Mouse (Mus musculus): Measurements from ENCODE around the gene Usp5.
"Not testable (repeated sequence)": the region's sequence is repeated elsewhere in the genome, so short reads cannot be mapped to it uniquely, and the experiment has no call there.

Usp5 gene

DNA sequence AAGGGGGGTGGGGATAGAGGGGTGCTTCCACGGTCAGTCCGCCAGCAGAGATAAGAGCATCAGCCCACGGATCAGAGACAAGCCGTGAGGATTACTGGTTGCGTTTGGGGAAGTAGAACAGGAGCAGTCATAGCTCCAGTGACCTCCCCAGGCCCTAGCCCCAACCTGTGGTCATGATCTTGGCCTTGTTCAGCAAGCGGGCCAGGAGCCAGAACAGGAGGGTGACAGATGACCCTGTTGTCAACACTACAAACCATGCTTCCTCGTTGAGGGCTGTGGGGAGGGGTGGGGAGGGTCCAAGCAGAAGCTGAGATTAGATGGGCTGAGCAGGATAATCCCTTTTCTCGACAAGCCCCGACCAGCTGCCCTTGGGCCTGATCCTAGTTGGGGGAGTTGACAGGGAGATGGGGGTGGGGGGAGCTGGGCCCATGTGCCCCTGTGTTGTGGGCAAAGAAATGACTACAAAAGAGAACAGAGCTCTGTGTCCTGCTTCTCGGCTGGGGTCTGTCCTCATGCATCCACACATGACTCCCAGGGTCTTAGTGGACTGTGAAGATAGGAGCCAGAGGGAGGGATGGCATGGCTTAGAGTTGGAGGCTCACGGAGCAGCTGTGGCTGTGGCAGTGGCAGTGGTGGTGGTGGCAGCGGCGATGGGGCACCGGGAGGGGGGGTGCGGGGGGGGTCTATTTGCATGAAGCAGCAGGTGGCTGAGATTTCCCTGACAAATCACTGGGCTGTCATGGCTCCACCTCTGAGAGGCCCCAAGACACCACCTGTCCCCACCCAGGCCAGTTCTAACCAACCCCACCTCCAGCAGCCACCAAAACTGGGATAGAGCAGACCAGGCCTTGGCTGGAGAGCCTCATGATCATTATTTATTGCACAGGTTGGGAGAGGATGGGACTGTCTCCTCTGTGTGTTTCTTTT is 11.2 kb upstream of the Usp5 start, which contains the start of gene Gnb3:
Gene Gnb3, minus strand, starts transcription at position 35 of the 927 bp plus-strand sequence.
- DNase-seq (ENCODE audit: extremely low read depth, insufficient read length, low spot score): no peak

- no peak for DNase-seq (ENCODE audit: extremely low read depth, insufficient read length, low spot score)
Measured at GRCm38 (mm10) chr6:124839805-124840204, 10.5 kb upstream of the Usp5 start.

GRCm38 (mm10) chr6:124836411-124836810 is 7.1 kb upstream of the Usp5 start:
- no peak for DNase-seq (ENCODE audit: extremely low read depth, insufficient read length, low spot score)

DNA sequence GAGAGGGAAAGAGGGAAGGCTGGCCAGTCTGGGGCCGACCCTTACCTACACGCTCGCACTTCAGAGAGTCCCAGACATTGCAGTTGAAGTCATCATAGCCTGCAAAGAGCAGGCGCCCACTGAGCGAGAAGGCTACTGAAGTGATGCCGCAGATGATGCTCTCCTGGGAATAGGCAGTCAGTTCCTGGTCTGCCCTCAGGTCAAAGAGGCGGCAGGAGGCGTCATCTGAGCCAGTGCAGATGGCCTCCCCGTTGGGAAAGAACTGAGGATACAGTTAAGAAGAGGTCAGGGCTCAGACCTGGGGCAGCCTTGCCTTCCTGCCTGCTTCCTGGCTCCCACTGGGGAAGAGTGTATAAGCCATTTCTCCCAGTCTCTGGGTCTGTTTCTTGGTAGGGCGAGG is 6.2 kb upstream of the Usp5 start:
- DNase-seq (ENCODE audit: extremely low read depth, insufficient read length, low spot score): no peak

- DNase-seq (ENCODE audit: extremely low read depth, insufficient read length, low spot score): no peak
Measured at GRCm38 (mm10) chr6:124834512-124835081, 5.3 kb upstream of the Usp5 start.

- no peak for DNase-seq (ENCODE audit: extremely low read depth, insufficient read length, low spot score)
Measured at GRCm38 (mm10) chr6:124831649-124832048, 2.4 kb upstream of the Usp5 start.

DNA sequence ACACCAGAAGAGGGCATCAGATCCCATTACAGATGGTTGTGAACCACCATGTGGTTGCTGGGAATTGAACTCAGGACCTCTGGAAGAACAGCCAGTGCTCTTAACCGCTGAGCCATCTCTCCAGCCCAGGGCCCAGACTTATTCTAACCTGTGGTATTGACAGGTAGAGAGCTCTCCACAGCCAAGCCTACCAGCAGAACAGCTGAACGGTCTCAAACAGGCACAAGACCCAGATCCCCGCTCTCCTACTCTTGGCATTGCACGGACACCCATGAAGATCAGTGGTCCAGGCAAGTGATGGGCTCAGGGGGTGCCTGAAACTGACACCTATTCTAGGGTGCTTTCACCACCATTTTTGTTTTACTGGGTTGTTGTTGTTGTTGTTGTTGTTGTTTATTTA is 1.9 kb upstream of the Usp5 start:
- not testable (repeated sequence) for DNase-seq (ENCODE audit: extremely low read depth, insufficient read length, low spot score)

DNA sequence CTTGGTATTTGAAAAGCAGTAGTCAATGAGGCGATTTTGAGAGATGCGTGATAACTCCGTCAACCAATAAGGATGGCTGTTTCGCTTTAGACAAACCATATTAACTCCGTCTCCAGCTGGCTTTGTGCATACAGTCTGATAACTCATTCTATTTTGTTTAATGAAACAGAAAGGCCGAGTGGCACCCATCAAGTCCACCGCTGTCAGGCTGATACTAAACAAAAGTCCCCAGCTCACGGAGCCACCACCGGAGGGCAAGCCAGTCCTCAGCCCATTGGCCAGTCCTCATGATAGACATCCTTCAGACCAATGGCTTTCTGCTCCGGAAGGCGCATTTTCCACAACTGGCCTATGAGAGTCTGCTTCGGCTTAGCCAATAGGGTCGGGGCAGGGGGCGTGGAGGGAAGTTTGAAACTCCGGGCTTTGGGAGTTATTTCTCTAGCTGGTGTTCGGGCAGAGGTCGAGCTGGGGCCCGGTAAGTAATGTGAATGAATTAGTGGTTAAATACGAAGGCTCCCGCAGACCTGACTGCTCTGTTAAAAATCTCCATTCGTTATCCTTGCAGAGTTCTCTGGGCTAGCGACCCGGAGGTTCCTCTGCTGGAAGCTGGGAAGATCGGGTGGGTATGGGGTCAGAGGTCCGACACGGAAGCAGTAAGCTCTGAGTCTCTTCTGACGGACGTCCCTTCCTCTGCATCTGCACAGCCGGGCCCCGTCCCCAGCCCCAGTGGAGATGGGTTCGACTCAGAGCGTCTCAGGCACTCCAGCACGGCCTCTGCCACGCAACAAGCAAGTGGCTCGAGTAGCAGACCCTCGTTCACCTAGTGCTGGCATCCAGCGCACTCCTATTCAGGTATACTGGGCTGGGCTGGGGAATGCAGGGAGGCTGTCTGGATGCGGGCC is 766 bp upstream of the Usp5 start:
- peak; percentile 79 for DNase-seq (ENCODE audit: extremely low read depth, insufficient read length, low spot score)

DNA sequence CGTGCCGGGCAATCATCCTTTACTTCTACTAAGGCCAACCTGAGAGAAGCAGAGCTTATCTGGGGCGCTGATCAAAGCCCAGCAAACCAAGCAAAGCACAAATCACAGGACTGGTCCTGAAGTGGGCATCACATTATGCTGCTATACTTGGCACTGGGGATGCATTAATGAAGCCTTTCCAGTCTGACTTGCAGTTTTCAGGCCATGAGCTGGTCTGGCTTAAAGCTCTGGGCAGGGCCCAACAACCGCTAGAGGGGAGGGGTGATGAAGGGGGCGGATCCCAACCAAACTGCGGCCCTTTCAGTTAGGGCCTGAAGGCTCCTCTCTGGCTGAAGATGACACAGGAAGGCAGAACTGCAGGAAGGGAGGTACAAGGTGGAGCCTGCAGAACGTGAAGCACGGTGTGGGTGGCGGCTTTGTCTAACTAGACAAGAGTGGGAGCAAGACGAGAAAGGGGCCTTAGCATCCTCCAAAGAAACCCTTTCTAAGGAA is 1.1 kb downstream of the Usp5 start:
- peak; percentile 75 for DNase-seq (ENCODE audit: extremely low read depth, insufficient read length, low spot score)

GRCm38 (mm10) chr6:124822049-124822448 is 7.2 kb downstream of the Usp5 start:
- no peak for DNase-seq (ENCODE audit: extremely low read depth, insufficient read length, low spot score)

- no peak for DNase-seq (ENCODE audit: extremely low read depth, insufficient read length, low spot score)
Measured at GRCm38 (mm10) chr6:124820891-124821290, 8.4 kb downstream of the Usp5 start.

DNA sequence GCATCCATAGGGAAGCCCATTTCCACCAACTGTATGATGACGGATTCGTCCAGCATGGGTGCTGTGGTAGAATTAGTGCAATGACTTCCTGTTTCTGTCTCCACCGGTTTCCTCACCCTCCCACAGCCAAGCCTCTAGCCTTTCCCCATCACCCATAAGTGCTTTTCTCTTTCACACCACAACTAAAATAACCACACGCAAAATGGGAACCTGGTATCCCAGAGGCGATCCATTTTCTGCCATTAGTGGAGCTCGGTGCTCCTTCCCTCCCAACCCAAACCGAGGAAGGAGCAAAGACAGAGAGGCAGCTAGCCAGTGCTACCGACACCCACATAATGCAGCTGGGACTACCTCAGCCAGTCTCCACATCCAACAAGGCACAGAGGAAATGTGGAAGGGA is 11.3 kb downstream of the Usp5 start:
- DNase-seq (ENCODE audit: extremely low read depth, insufficient read length, low spot score): no peak

DNA sequence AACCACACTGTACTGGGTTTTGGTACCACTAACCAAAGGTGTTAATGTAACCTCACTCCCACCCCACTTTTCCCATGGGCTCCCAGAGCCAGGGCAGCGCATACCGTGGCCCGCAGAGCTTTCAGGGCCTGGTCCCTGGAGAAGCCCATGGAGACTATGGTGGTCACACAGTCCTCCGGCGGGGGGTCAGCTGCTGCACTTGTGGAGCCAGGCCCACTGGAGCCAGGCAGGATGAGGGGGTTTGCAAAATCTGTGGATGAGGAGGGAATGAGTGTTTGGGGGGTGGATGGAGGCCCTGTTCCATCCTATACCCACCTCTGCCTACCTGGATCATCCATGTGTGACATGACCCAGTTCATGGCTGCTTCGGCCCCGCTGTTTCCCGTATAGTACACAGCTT is 11.7 kb downstream of the Usp5 start:
- DNase-seq (ENCODE audit: extremely low read depth, insufficient read length, low spot score): no peak

- DNase-seq (ENCODE audit: extremely low read depth, insufficient read length, low spot score): no peak
Measured at GRCm38 (mm10) chr6:124817125-124817524, 12.2 kb downstream of the Usp5 start.

- DNase-seq (ENCODE audit: extremely low read depth, insufficient read length, low spot score): no peak
Measured at GRCm38 (mm10) chr6:124816611-124817010, 12.7 kb downstream of the Usp5 start.

GRCm38 (mm10) chr6:124814858-124815774 is 14.2 kb downstream of the Usp5 start:
- DNase-seq (ENCODE audit: extremely low read depth, insufficient read length, low spot score): no peak

GRCm38 (mm10) chr6:124814448-124814847 is 14.8 kb downstream of the Usp5 start:
- no peak for DNase-seq (ENCODE audit: extremely low read depth, insufficient read length, low spot score)

GRCm38 (mm10) chr6:124813933-124814332 is 15.4 kb downstream of the Usp5 start, which contains the start of gene Tpi1:
Gene Tpi1 (minus strand): TSS chr6:124814296.
- peak; percentile 83 for DNase-seq (ENCODE audit: extremely low read depth, insufficient read length, low spot score)

- DNase-seq (ENCODE audit: extremely low read depth, insufficient read length, low spot score): peak; percentile 78
Measured at GRCm38 (mm10) chr6:124813496-124813895, 15.8 kb downstream of the Usp5 start.

GRCm38 (mm10) chr6:124812848-124813247 is 16.4 kb downstream of the Usp5 start:
- no peak for DNase-seq (ENCODE audit: extremely low read depth, insufficient read length, low spot score)

Data from 3134 (cell line).